Mouse (Mus musculus) left cerebral cortex, postnatal 4 days (tissue): ENCODE data around the gene 3110009E18Rik. TPM values are rescaled to one million over a fixed set of nuclear protein-coding genes. Genes with fewer than 3 reads are reported as not detected.

ENCODE experiments used
- DNase-seq: peaks from one replicate; pipeline ENCODE4 v3.0.0-alpha.2; 2022
- intact Hi-C: fragments of 180-260 bp; cut with DNase I; formaldehyde crosslinking; loops from one replicate; pipeline ENCODE4 v1.15.1; 2025
- total RNA-seq, 2 experiments: library from RNA; stranded (reverse); gene quantifications; 2 replicates each; pipeline ENCODE4 v1.2.3; 2021

Gene 3110009E18Rik
- total RNA-seq, 2 experiments from 2014 or later = 11.2 to 11.8 TPM

DNA sequence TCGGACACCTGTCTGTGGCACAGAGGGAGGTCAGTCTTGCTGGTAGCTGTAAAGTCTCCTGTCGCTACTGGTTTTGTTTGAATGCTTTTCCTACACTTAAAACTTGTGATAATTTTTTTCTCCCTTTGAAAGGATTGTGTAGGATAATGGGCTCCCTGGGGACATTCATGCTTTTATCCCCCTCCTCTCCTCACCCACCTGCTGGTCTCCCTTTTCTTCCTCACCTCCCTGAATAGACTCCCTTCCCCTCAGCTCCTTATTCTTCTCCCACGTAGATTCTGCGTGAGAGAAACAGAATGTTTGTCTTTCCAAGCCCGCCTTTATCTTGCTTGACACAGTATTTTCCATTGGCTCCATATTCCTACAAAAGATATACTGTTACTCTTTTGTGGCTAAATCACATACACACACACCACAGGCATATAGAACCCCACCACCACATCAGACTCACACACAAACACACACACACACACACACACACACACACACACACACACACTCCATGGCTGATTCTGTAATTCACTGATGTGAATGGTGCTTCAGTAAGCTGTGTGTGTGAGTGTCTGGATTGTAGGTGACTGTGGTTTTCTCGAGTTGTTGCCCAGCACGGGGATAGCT is 18.0 kb downstream of the 3110009E18Rik start:
- DNase-seq = no peak
- intact Hi-C loops = no loop called here

DNA sequence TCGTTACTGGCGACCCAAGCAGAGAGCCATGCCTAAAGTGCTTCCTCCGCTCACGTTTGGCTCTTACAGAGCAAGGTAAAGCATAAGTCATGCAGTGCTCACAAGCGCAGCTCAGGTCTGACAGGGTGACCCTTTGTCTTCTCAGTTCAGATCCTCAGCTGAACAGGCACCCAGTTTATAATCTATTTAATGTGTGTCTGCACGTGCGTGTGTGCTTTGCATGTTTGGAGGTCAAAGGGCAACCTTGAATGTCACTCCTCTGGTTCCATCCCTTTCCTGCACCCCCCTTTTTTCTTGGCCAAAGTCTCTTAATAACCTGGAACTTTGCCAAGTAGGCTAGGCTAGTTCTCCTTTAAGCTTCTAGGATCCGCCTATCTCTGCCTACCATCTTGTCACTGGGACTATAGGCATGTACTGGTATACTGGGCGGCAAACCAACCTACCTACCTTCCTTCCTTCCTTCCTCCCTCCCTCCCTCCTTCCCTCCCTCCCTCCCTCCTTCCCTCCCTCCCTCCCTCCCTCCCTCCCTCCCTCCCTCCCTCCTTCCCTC is 19.2 kb downstream of the 3110009E18Rik start:
- no peak for DNase-seq
- intact Hi-C loops = no loop called here

- intact Hi-C loops = no loop called here
- peak; percentile 86 for DNase-seq
Observed at GRCm38 (mm10) chr1:120142551-120142950, 21.6 kb downstream of the 3110009E18Rik start.

DNA sequence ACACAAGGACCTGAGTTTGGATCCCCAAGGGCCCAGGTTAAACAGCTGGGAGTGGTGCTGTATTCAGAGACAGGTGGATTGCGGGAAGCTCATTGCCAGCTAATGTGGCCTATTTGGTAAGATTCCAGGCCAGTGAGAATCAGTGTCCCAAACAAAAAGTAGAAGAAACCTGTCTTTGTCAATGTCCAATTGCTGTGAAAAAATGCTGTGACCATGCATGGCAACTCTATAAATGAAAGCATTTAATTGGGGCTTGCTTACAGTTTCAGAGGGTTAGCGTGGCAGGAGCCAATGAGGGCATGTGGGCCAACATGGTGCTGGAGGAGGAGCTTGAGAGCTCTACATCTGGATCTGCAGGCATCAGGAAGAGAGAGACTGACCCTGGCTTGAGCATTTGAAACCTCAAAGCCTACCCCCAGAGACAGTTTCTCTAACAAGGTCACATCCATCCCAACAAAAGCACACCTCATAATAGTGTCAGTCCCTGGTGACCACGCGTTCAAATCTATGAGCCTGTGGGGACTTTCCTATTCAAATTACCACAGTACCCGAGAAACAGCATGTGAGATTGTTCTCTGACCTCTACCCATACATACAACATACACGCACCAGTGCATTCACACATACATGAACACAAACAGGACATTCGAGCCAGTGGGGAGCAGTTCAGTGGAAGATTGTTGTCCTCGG is 24.7 kb downstream of the 3110009E18Rik start:
- intact Hi-C loops = no loop called here
- DNase-seq = no peak

DNA sequence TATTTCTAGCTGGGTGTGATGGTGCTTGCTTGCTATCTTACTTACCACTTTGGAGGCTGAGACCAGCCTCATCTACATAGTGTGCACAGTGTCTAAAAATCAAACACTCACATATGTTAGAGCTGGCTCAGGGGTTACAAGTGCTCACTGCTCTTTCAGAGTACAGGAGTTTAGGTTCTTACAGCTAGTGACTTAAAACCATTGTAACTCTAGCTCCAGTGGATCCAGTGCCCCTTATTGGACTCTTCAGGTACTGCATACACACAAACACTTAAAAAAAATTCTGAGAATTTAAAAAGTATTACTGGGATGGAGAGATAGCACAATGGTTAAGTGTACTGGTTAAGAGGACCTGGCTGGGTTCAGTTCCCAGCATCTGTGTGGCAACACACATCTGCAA is 26.0 kb downstream of the 3110009E18Rik start:
- DNase-seq = no peak
- intact Hi-C loops = no loop called here

DNA sequence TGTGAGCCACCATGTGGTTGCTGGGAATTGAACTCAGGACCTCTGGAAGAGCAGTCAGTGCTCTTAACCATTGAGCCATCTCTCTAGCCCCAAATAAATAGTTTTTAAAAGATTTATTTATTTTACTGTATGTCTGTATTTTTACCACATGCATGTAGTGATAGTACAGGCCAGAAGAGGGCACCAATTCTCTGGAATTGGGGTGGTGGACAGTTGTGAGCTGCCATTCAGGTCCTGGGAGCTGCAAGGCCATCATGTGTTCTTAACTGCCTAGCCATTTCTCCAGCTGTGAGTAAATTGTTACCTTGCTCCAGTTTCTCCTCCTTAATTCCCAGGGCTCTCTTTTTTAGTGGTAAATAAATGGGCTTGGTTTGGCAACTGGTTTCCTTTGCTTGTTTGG is 33.2 kb downstream of the 3110009E18Rik start:
- intact Hi-C loops = no loop called here
- peak; percentile 39 for DNase-seq

GRCm38 (mm10) chr1:120155325-120155724 is 34.3 kb downstream of the 3110009E18Rik start:
- peak; percentile 20 for DNase-seq
- intact Hi-C loops = no loop called here

- DNase-seq = no peak
- intact Hi-C loops = no loop called here
Observed at GRCm38 (mm10) chr1:120158474-120159127, 37.6 kb downstream of the 3110009E18Rik start.

DNA sequence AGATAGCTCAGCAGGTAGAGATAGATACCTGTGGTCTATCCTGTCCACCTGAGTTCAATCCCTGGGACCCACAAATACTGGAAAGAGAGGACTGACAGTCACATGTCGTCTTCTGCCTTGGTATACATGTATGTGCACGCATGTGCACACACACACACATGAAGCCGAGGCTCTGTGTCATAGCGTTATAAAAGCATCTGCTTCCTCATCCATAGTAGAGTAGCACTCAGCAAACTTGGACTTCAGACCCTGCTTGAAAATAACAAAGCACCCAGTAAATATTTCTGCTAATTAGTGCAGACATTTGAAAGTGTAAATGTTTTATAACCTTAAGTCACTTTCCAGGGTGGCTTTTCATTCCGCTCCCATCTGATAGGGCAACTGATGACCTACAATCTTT is 40.5 kb downstream of the 3110009E18Rik start:
- intact Hi-C loops = no loop called here
- no peak for DNase-seq

DNA sequence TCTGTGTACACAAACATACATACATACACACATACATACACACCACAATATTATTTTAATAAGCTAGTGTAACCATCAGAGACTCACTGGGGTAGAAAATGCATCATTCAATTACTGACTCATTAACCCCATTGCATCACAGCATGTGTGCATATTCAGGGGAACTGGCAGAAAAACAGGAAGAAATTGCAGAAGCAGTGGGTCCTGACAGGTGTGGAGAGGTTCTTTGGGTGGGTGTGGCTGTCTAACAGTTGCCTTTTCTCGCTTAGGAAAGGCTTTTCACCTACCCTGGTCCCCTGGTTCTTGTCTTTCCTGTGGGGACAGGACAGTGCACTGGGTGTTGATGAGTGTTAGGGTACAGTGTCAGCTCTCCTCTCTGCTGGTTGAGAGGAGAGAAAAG is 41.6 kb downstream of the 3110009E18Rik start:
- no peak for DNase-seq
- intact Hi-C loops = no loop called here

GRCm38 (mm10) chr1:120168016-120168415 is 47.0 kb downstream of the 3110009E18Rik start:
- DNase-seq = no peak

DNA sequence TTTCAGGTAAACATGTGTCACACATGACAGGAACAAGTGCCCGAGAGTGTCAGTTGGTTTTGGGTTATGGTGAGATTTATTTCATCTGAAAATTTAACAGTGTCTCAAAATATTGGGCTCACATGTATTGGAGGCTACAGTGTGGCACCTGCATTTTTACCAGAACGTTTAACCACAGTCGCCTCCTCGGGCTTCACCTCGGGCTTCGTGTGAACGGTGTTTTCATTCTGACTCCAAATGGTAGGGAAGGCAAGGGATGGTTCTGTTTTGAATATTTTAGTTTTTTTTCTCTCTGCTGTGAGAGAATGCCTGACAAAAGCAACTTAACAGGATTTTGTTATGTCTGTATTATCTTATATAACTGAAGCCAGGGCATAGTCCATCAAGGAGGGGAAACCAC is 47.7 kb downstream of the 3110009E18Rik start:
- no peak for DNase-seq
- intact Hi-C loops = no loop called here

More at GRCm38 (mm10) chr1:120168016-120168415, 47.0 kb downstream of the 3110009E18Rik start:
- intact Hi-C loops = no loop called here

DNA sequence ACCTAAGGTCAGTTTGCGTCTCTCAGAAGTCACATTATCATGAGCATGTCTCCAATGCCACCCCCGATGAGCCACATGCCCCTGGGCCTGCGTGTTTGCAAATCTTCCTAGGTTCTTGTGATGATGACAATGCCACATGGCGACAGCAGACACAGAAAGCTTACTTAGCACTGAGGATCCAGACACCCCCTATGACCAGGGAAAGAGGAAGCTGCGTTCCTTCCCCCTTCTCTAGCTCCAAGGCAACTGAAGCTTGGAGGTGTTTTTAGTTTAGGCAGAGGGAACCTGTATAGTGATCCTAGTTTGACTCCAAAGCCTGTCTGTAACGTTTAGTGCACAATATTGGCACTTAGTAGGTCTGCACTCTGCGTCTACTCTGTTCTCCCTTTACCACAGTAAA is 49.3 kb downstream of the 3110009E18Rik start:
- DNase-seq = no peak
- intact Hi-C loops = loop anchor here (2.0 kb wide), 1 partner anchor 378 kb away; no protein-coding TSS in a partner anchor

DNA sequence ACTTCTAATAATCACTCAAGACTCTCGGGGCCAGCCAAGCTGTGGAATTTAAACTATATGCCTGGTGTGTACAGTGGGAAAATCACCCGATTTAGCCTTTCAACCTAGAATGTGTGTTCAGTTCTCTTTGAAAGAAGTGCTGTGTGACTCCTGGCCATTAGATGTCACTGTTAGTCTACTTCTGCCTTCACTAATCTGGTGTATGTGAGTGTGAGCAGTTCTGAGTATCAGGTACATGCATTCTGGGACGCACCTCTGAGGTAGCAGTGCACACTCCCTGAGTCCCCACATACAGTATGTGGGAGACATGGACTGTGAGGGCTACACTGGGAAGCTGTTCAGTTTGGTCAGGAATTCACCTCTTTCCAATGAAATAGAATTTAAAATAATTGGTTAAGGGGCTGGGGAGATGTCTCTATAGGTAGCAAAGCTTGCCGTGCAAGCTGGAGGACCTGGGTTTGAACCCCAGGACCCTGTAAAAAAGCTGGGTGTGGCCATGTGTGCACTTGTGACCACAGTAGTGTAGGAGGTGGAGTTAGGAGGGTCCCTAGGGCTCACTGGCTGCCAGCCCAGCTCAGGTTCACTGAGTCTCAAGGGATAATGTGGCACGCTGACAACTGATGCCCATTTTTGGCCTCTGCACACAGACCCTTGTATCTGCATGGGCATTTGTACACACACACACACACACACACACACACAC is 51.0 kb downstream of the 3110009E18Rik start:
- intact Hi-C loops = loop anchor here (2.0 kb wide), 1 partner anchor 377 kb away; no protein-coding TSS in a partner anchor
- no peak for DNase-seq

DNA sequence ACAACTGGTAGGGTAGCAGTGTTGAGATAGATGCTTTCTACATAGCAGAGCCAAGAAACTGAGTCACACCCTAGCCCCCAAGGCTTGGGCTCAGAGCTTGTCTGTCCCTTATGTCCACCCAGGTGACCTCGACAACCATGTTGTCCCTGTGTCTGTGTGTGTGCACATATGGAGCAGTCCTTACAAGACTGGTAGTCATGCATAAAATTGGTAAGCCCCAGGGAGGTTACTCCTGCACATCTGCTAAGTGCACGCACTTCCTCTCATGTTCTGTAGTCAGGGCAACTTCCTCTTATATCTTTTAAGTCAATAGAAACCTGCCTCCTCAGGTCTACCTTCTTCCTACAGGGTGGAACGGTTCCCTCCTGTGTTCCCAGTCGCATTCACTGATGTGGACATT is 54.0 kb downstream of the 3110009E18Rik start:
- no peak for DNase-seq
- intact Hi-C loops = no loop called here

GRCm38 (mm10) chr1:120176313-120176712 is 55.3 kb downstream of the 3110009E18Rik start:
- DNase-seq = no peak
- intact Hi-C loops = no loop called here

GRCm38 (mm10) chr1:120177141-120177540 is 56.2 kb downstream of the 3110009E18Rik start:
- no peak for DNase-seq
- intact Hi-C loops = no loop called here

GRCm38 (mm10) chr1:120186204-120186603 is 65.2 kb downstream of the 3110009E18Rik start:
- intact Hi-C loops = no loop called here
- no peak for DNase-seq

GRCm38 (mm10) chr1:120186655-120187054 is 65.7 kb downstream of the 3110009E18Rik start:
- intact Hi-C loops = no loop called here
- DNase-seq = no peak

DNA sequence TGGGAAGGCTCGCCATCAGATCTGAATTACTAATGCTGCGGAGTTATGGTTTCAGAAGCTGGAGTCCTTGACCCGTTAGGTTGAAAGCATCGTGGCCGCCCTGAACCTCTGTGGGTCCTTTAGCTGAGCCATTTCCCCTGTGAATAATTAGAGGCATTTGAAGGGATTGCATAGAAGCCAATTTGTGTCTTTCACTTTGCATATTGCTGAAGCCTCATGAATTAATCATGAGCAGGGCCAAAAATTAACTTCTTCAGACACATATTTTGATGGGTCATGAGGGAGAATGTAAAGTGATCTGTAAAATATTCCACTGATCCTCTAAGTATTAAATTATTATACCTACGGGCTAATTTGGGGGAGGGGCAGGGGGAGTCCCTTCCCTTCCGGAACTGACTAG is 66.1 kb downstream of the 3110009E18Rik start:
- DNase-seq = no peak
- intact Hi-C loops = no loop called here

DNA sequence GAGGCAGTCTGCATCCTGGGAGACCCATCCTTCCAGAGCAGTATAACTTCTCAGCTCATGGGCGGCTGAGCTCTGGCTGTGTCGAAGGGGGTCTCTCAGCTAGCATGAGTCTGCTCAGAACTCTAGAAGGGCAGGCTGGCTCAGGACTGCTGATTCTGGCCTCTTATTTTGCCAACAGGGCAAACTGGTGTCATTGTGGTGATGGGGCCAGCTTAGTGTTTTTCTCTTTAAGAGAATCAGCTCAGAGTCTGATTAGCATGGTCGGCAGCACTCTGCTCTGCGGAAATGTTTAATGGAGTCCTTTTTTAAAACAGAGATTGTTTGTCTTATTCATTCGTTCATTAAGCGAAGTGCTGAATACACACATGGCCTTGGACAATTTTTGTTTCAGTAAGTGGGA is 68.2 kb downstream of the 3110009E18Rik start:
- intact Hi-C loops = no loop called here
- DNase-seq = no peak
